Mouse (Mus musculus): ENCODE measurements around the gene C1rb. TPM values are rescaled to one million over a fixed set of nuclear protein-coding genes. Genes with fewer than 3 reads are reported as not detected.
"Not testable (repeated sequence)": the region's sequence is repeated elsewhere in the genome, so short reads cannot be mapped to it uniquely, and the experiment has no call there.

C1rb gene
- under 1 TPM; 0.15 to 0.18 TPM for total RNA-seq (2021)

- peak; percentile 32 to 55 for DNase-seq
These were observed at the start of gene C1rb for GRCm38 (mm10) chr6:124570026-124570425. Gene C1rb (plus strand): TSS chr6:124570294.

- DNase-seq: peak in 1 of 2 experiments; percentile 36
These were observed 48.0 kb upstream of the C1rb start for GRCm38 (mm10) chr6:124522082-124522481.

DNA sequence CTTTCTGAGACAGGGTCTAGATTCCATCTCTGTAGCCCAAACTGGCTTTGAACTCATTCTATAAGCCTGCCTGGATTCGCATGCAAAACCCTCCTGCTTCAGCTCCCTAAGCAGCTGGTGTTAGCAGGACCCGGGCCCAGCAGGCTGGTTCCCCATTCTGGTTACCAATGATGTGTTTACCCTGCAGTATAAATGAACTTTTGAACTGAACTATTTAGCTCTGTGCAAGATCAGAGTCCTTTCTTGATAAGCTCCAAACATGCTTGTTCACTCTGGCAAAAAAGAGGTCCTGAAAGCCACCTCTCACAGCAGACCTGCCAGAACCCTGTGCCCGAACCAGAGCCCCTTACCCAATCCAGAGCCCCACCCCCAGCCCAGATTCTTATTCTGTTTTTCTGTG is 42.2 kb upstream of the C1rb start:
- DNase-seq: no peak

DNA sequence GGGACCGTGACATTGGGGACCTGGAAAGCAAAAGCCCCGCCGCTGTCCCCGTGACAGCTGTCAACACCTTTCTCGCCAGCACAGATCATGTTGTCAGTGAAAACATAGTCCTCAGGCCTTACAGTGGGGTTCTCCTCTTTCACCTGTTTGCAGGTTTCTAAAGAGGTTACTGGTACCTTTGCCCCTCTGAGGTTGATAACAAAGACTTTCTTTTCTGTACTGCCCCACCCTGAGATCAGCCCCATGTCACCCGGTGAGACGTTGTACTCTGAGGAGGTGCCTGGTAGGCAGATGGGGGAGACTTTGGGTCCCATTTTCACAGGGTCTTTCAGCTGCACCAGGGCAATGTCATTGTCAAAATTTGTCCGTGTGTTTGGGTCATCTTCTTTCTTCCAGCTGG is 39.0 kb upstream of the C1rb start:
- no peak for DNase-seq

- DNase-seq: not testable (repeated sequence)
These were observed 33.8 kb upstream of the C1rb start for GRCm38 (mm10) chr6:124536125-124536829.

DNA sequence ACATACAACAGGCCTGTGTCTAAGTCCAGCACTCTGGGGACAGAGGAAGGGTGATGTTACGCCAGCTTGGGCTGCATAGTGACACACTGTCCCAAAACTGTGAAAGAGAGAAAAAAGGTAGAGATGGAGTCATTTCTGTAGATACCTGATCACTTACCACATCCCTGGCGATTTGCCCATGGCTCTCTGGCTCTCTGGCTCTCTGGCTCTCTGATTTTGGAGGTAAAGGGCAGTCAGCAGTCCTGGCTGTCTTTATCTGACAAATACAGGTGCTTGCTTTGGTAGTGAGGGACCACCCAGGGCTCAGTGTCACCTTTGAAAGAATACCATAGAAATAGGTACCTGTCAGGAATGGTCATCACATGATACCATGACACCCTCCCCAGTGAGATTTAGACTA is 28.9 kb upstream of the C1rb start:
- DNase-seq: not testable (repeated sequence)

DNA sequence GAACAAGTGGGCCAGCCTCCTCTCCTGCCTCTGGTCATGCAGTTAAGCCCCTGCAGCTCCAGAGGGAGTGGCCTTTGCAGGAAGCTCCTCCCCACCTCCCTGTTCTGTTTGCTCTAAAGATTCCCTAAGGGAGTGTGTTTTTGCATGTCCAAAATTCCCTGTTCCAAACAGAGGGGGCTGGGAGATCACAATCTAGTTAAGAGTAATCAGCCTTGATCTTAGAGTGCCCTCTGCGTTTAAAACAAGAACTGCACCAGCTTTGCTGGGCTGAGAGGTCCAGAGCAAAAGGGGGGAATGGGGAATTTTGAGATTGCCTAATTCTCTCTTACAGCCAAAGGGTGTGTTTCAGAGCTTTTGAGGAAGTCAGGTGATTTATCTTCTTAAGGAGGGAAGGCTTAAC is 27.8 kb upstream of the C1rb start, which contains the start of gene C1s1:
Gene C1s1, minus strand, starts transcription at position 76 of the 400 bp plus-strand sequence.
- DNase-seq: peak; percentile 5 to 44

DNA sequence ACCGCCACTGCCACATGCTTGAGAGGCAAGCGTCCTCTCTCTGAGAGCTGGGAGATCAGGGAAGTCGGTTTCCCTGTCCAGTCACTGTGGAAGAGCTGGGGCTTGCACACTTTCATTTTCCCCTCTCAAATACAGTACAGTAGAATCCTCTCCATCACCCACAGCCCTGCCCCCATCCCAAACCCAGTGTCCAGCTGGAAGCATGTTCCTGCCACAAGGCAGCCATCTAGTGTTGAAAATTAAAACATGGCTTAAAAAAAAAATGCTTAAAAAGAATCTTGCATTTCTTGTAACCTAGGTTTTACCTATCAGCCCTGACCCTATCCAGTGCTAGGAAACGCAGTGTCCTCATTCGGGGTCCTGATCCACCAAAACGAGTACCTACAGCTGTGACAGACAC is 25.6 kb upstream of the C1rb start:
- no peak for DNase-seq

DNA sequence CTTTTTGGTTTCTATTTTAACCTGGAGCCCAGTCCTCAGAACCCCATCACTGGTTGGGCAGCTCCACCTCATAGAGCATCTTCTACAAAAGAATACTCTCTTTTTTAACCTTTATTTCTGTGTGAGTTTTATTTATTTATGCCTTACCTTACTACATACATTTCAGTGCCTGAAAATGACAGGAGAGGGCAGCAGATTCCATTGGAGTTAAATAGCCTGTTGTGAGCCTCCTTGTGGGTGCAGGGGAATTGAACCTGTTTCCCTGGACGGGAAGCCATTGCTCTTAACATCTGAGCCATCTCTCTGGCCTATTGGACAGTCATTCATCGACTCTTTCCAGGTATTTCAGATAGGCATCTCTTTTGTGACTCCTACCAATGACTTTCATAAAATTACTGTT is 24.7 kb upstream of the C1rb start:
- no peak for DNase-seq

- DNase-seq: not testable (repeated sequence)
These were observed 22.1 kb upstream of the C1rb start for GRCm38 (mm10) chr6:124547979-124548378.

- DNase-seq: no peak
These were observed 21.0 kb upstream of the C1rb start for GRCm38 (mm10) chr6:124549023-124549550.

GRCm38 (mm10) chr6:124552766-124553165 is 17.3 kb upstream of the C1rb start:
- no peak for DNase-seq

- DNase-seq: not testable (repeated sequence)
These were observed 14.1 kb upstream of the C1rb start for GRCm38 (mm10) chr6:124555956-124556355.

- not testable (repeated sequence) for DNase-seq
These were observed 8.9 kb upstream of the C1rb start for GRCm38 (mm10) chr6:124561156-124561555.

GRCm38 (mm10) chr6:124561611-124562010 is 8.5 kb upstream of the C1rb start:
- DNase-seq: not testable (repeated sequence)

- not testable (repeated sequence) for DNase-seq
These were observed 5.1 kb downstream of the C1rb start for GRCm38 (mm10) chr6:124575155-124575678.

GRCm38 (mm10) chr6:124580155-124580554 is 10.1 kb downstream of the C1rb start:
- not testable (repeated sequence) for DNase-seq

DNA sequence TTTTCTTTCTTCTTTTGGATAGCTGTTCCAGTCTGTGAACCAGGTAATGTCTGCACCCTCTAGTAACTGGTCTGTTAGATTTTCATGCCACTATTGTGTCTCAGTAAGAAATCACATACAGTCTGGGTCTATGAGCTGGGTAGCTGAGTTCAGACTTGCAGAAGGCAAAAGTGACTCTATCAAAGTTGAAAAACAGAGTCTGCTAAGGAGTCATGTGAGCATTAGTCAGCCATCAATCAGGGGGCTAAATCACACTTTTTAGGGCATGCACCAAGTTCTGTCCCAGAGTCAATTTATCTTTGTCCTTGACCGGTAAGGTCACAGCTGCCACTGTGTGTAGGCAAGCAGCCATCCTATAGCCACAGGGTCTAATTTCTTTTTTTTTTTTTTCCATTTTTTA is 12.1 kb downstream of the C1rb start:
- DNase-seq: no peak

- no peak for DNase-seq
These were observed 14.8 kb downstream of the C1rb start for GRCm38 (mm10) chr6:124584935-124585334.

GRCm38 (mm10) chr6:124585761-124586160 is 15.7 kb downstream of the C1rb start:
- no peak for DNase-seq

- DNase-seq: no peak
These were observed 16.2 kb downstream of the C1rb start for GRCm38 (mm10) chr6:124586266-124586665.

GRCm38 (mm10) chr6:124588771-124589170 is 18.7 kb downstream of the C1rb start:
- no peak for DNase-seq

DNA sequence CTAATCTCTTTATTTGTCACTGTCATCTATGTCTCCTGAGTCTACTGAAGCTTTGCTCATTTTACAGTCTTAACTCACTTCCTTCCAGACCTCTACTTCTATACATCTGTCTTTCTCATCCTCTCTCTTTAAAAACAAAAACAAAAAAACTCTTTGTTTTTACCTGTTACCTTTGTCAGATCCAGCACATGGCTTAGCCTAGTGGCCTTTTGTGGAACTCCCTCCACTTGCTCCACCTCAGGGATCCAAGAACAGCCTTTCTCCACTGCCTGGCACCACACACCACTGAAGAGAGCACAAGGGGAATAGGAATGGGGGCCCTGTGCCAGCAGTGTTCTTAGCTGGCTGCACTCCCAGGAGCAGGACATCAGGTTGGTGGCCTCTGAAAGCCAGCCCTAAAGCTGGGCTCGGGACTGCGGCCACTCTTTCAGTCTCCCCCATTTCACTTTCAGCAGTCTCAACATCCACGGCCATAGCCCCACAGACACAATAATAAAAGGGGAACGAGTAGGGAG is 22.1 kb downstream of the C1rb start:
- DNase-seq: no peak

- DNase-seq: no peak
These were observed 23.0 kb downstream of the C1rb start for GRCm38 (mm10) chr6:124593121-124593520.

Measured in layer of hippocampus, postnatal 36 days (tissue).